Mouse (Mus musculus): ENCODE results near the gene Gtf2f1. TPM values are rescaled to one million over a fixed set of nuclear protein-coding genes. Genes with fewer than 3 reads are reported as not detected.

Gtf2f1 gene
- polyA plus RNA-seq, 1 experiment from 2014 or later = 63.2 TPM

DNA sequence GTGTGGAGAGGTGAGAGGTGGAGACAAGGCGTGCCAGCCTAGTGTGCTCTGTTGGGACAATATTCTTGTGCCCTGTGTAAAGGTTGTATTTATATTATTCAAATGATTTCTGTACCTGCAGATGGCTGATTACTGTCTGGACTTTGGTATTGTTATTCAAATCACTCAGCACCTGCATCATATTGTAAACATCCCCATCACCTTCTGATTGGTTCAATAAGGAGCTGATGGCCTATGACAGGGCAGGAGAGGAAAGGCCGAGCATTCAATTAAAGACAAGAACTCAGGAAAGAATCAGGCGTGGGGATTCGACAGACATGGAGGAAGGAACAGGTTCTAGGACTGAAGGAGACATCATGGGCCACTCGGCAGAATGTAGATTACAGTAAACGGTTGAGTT is 47.4 kb downstream of the Gtf2f1 start:
- Histone ChIP-seq H3K4me2 (no peak overlapping the region), H3K4me3 (replicated peaks) (no peak overlapping the region), H3K27me3 (replicated peaks) (no peaks in the 10 kb centered on the region), H3K36me3 (no peaks in the 10 kb centered on the region), H3K9me3 (replicated peaks) (no peaks in the 10 kb centered on the region), H3K27ac (replicated peaks) (no peak overlapping the region), H3K9ac (replicated peaks) (no peak overlapping the region), H3K4me1 (no peaks in the 10 kb centered on the region)
- WGBS = 85% methylated on average over 6 of the region's 6 CpGs
- no peak for ATAC-seq (ENCODE audit: low FRiP score)

DNA sequence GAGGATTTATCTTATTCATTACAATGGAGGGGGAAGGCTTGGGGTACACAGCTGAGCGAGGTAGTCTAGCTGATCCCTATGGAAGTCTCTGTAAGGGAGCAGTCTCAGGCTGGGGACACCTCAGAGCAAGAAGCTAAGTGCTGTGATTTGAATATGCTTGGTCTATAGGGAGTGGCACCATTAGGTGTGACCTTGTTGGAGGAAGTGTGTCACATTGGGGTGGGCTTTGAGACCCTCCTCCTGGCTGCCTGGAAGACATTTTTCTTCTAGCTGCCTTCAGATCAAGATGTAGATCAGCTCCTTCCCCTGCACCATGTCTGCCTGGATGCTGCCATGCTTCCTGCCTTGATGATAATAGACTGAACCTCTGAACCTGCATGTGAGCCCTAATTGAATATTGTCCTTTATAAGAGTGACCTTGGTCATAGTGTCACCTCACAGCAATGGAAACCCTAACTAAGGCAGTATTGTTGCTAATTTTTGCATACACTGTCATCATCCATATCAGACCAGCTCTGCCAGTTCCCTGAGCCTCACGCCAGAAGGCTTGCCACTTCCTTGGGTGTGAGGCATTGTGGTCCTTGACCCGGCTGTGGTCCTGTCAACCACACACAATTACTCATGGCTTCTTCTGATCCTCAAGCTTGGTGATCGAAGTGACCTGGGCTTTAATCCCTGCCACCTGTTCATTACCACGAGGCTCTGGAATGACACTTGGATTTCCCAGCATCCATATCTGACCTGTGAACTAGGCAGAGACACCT is 48.3 kb downstream of the Gtf2f1 start:
- Histone ChIP-seq H3K4me3 (replicated peaks) (no peak overlapping the region), H3K27ac (replicated peaks) (no peak overlapping the region), H3K9ac (replicated peaks) (no peak overlapping the region), H3K36me3 (no peaks in the 10 kb centered on the region), H3K27me3 (replicated peaks) (no peaks in the 10 kb centered on the region), H3K4me1 (no peaks in the 10 kb centered on the region), H3K9me3 (replicated peaks) (no peaks in the 10 kb centered on the region), H3K4me2 (no peak overlapping the region)
- no peak for ATAC-seq (ENCODE audit: low FRiP score)
- 89% methylated on average over 5 of the region's 5 CpGs for WGBS

DNA sequence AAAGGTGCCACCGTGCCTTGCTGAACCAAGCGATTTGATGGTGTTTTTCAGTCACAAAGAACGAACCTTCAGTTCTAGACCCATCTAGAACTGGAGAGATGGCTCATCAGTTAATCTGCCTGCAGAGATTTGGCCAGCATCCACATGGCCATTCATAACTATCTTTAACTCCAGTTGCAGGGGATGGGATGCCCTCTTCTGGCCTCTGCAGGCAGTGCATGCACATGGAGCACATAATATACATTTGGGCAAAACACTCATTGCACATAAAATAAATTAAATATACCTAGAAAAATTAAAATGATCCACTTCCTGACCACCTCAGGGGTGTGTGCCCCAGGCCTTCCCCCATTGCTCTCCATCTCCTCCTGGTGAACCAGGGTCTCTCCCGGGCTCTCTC is 49.2 kb downstream of the Gtf2f1 start:
- H3K4me1 ChIP-seq = no peaks in the 10 kb centered on the region
- no peaks in the 10 kb centered on the region for H3K36me3 ChIP-seq
- ATAC-seq (ENCODE audit: low FRiP score) = no peak
- H3K27me3 ChIP-seq (replicated peaks) = no peaks in the 10 kb centered on the region
- no peak overlapping the region for H3K4me2 ChIP-seq
- no peak overlapping the region for H3K27ac ChIP-seq (replicated peaks)
- H3K4me3 ChIP-seq (replicated peaks) = no peak overlapping the region
- no peak overlapping the region for H3K9ac ChIP-seq (replicated peaks)
- WGBS = 95% methylated on average over 4 of the region's 4 CpGs
- no peaks in the 10 kb centered on the region for H3K9me3 ChIP-seq (replicated peaks)

GRCm38 (mm10) chr17:56958667-56959066 is 52.4 kb downstream of the Gtf2f1 start:
- Histone ChIP-seq H3K4me1 (no peaks in the 10 kb centered on the region), H3K27me3 (replicated peaks) (0 out of 2 replicates have a peak, but pooled peaks cover 2% of the 10 kb centered on the region), H3K4me3 (replicated peaks) (no peak overlapping the region), H3K9me3 (replicated peaks) (no peaks in the 10 kb centered on the region), H3K4me2 (no peak overlapping the region), H3K36me3 (no peaks in the 10 kb centered on the region), H3K27ac (replicated peaks) (no peak overlapping the region), H3K9ac (replicated peaks) (no peak overlapping the region)
- 86% methylated on average over 4 of the region's 4 CpGs for WGBS
- no peak for ATAC-seq (ENCODE audit: low FRiP score)

DNA sequence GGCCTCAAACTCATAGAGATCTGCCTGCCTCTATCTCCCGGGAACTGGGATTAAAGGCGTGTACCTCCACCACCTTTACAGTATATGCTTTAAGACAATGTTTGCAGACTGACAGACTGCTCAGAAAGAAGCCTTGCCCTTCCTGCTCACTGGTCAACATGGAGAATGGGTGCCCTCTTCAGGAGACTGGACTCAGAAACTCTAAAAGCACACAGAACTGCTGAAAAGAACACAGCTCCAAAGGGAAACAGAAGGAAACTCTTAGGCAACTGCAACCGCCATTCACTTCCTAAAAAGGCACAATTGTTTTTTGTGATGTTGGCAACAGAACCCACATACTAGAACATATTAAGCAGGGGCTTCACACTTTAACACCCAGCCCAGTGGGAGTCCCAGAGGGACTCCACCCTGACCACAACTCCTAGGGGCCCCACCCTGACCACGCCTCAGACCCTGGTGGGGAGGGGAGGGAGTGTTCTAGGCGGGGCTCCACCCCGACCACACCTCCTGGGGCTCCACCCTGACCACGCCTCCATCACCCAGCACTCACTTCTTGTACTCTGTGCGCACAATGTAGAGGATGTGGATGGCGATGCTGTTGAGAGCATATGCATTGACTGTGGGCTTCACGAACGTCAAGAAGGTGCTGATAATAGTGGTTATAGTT is 53.2 kb downstream of the Gtf2f1 start:
- no peak overlapping the region for H3K27ac ChIP-seq (replicated peaks)
- no peak for ATAC-seq (ENCODE audit: low FRiP score)
- 35% methylated on average over 11 of the region's 11 CpGs for WGBS
- no peaks in the 10 kb centered on the region for H3K36me3 ChIP-seq
- no peaks in the 10 kb centered on the region for H3K9me3 ChIP-seq (replicated peaks)
- peaks cover 2% of the 10 kb centered on the region; the same call in 1 of the 2 replicates for H3K27me3 ChIP-seq (replicated peaks)
- H3K4me3 ChIP-seq (replicated peaks) = no peak overlapping the region
- no peak overlapping the region for H3K9ac ChIP-seq (replicated peaks)
- no peak overlapping the region for H3K4me2 ChIP-seq
- no peaks in the 10 kb centered on the region for H3K4me1 ChIP-seq

DNA sequence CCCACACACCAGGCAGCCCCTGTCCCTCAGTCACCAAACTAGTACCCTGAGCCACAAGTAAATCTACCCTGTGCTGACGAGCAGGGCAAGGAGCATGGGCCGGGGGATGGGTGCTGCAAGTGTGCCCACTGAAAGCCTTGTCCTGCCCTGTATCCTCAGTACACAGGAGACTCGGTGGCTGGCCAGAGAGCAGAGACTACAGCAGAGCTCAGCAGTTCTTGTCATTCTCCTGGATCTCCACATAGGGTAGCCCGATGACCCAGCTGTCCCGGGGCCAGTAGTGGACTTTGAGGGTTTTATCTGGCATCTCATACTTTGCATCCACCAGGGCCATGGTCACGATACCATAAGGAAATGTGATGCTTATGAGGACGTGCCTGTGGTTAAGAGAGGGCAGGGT is 56.2 kb downstream of the Gtf2f1 start:
- H3K9me3 ChIP-seq (replicated peaks) = no peaks in the 10 kb centered on the region

More for the DNA sequence above, 56.2 kb downstream of the Gtf2f1 start:
- ATAC-seq (ENCODE audit: low FRiP score) = no peak
- no peak overlapping the region for H3K27ac ChIP-seq (replicated peaks)
- H3K4me3 ChIP-seq (replicated peaks) = no peak overlapping the region
- H3K4me1 ChIP-seq = no peaks in the 10 kb centered on the region
- peaks cover 2% of the 10 kb centered on the region; the same call in 1 of the 2 replicates for H3K27me3 ChIP-seq (replicated peaks)
- H3K9ac ChIP-seq (replicated peaks) = no peak overlapping the region
- no peak overlapping the region for H3K4me2 ChIP-seq
- H3K36me3 ChIP-seq = no peaks in the 10 kb centered on the region
- WGBS = 87% methylated on average over 7 of the region's 7 CpGs

Other genes with a start within 250 kb of the Gtf2f1 start
- gene Dus3l, start 246.5 kb downstream of the Gtf2f1 start, polyA plus RNA-seq (2015; fragmentation: Nextera tagmentation; extraction: Ambion mirVana) = 86.4 and 97.6 TPM in 2 replicates
- 0.87 and 0.93 TPM in 2 replicates for gene Prr22, start 241.0 kb downstream of the Gtf2f1 start, polyA plus RNA-seq (2015; fragmentation: Nextera tagmentation; extraction: Ambion mirVana)
- 5.1 and 5.3 TPM in 2 replicates for gene Rfx2, start 180.3 kb downstream of the Gtf2f1 start, polyA plus RNA-seq (2015; fragmentation: Nextera tagmentation; extraction: Ambion mirVana)
- not detected in 2 replicates for gene Acsbg2, start 136.8 kb downstream of the Gtf2f1 start, polyA plus RNA-seq (2015; fragmentation: Nextera tagmentation; extraction: Ambion mirVana)
- 0.41 and 0.49 TPM in 2 replicates for gene 1700061G19Rik, start 135.8 kb downstream of the Gtf2f1 start, polyA plus RNA-seq (2015; fragmentation: Nextera tagmentation; extraction: Ambion mirVana)
- 69.0 and 74.9 TPM in 2 replicates for gene Mllt1, start 75.9 kb downstream of the Gtf2f1 start, polyA plus RNA-seq (2015; fragmentation: Nextera tagmentation; extraction: Ambion mirVana)
- not detected in 2 replicates for gene Acer1, start 29.2 kb downstream of the Gtf2f1 start, polyA plus RNA-seq (2015; fragmentation: Nextera tagmentation; extraction: Ambion mirVana)
- gene Clpp, start 21.0 kb downstream of the Gtf2f1 start, polyA plus RNA-seq (2015; fragmentation: Nextera tagmentation; extraction: Ambion mirVana) = 164 and 177 TPM in 2 replicates
- 56.2 and 59.4 TPM in 2 replicates for gene Alkbh7, start 13.9 kb downstream of the Gtf2f1 start, polyA plus RNA-seq (2015; fragmentation: Nextera tagmentation; extraction: Ambion mirVana)
- 0.43 and 0.49 TPM in 2 replicates for gene Pspn, start 11.3 kb downstream of the Gtf2f1 start, polyA plus RNA-seq (2015; fragmentation: Nextera tagmentation; extraction: Ambion mirVana)
- 0.26 and 0.46 TPM in 2 replicates for gene Gm17949, start 181 bp upstream of the Gtf2f1 start, polyA plus RNA-seq (2015; fragmentation: Nextera tagmentation; extraction: Ambion mirVana)
- 25.8 and 29.1 TPM in 2 replicates for gene Khsrp, start 20.2 kb upstream of the Gtf2f1 start, polyA plus RNA-seq (2015; fragmentation: Nextera tagmentation; extraction: Ambion mirVana)
- gene Slc25a41, start 30.4 kb upstream of the Gtf2f1 start, polyA plus RNA-seq (2015; fragmentation: Nextera tagmentation; extraction: Ambion mirVana) = not detected in 2 replicates
- gene Crb3, start 47.8 kb upstream of the Gtf2f1 start, polyA plus RNA-seq (2015; fragmentation: Nextera tagmentation; extraction: Ambion mirVana) = 1.6 and 10.2 TPM in 2 replicates
- 42.7 and 43.7 TPM in 2 replicates for gene Slc25a23, start 48.6 kb upstream of the Gtf2f1 start, polyA plus RNA-seq (2015; fragmentation: Nextera tagmentation; extraction: Ambion mirVana)
- gene Dennd1c, start 67.2 kb upstream of the Gtf2f1 start, polyA plus RNA-seq (2015; fragmentation: Nextera tagmentation; extraction: Ambion mirVana) = 5.6 and 7.7 TPM in 2 replicates
- 309 and 350 TPM in 2 replicates for gene Tubb4a, start 76.5 kb upstream of the Gtf2f1 start, polyA plus RNA-seq (2015; fragmentation: Nextera tagmentation; extraction: Ambion mirVana)
- 7.7 and 8.5 TPM in 2 replicates for gene Tnfsf9, start 94.0 kb upstream of the Gtf2f1 start, polyA plus RNA-seq (2015; fragmentation: Nextera tagmentation; extraction: Ambion mirVana)
- 1.7 and 1.8 TPM in 2 replicates for gene Cd70, start 138.5 kb upstream of the Gtf2f1 start, polyA plus RNA-seq (2015; fragmentation: Nextera tagmentation; extraction: Ambion mirVana)
- gene Tnfsf14, start 182.9 kb upstream of the Gtf2f1 start, polyA plus RNA-seq (2015; fragmentation: Nextera tagmentation; extraction: Ambion mirVana) = 0.37 TPM in 1 of 2 replicates, not detected in the other
- 3.7 and 4.0 TPM in 2 replicates for gene C3, start 216.8 kb upstream of the Gtf2f1 start, polyA plus RNA-seq (2015; fragmentation: Nextera tagmentation; extraction: Ambion mirVana)
- gene Gpr108, start 237.2 kb upstream of the Gtf2f1 start, polyA plus RNA-seq (2015; fragmentation: Nextera tagmentation; extraction: Ambion mirVana) = 23.3 and 27.6 TPM in 2 replicates
- gene Trip10, start 238.2 kb upstream of the Gtf2f1 start, polyA plus RNA-seq (2015; fragmentation: Nextera tagmentation; extraction: Ambion mirVana) = 9.3 and 15.9 TPM in 2 replicates